Mouse (Mus musculus): Measurements from ENCODE around the gene Rnf19b.
A peak's percentile ranks its signal among the peaks of the same experiment; 100 is the strongest.

Rnf19b gene

GRCm38 (mm10) chr4:129034706-129035660, 23.1 kb upstream of the Rnf19b start:
- peak; percentile 85 for DNase-seq (ENCODE audit: inconsistent ontology term)

GRCm38 (mm10) chr4:129035851-129036445, 22.1 kb upstream of the Rnf19b start:
- peak; percentile 51 for DNase-seq (ENCODE audit: inconsistent ontology term)

GRCm38 (mm10) chr4:129047721-129048421, 10.2 kb upstream of the Rnf19b start:
- DNase-seq (ENCODE audit: inconsistent ontology term), result no peak

GRCm38 (mm10) chr4:129048501-129049305, 9.4 kb upstream of the Rnf19b start:
- peak; percentile 93 for DNase-seq (ENCODE audit: inconsistent ontology term)

GRCm38 (mm10) chr4:129049306-129050011, 8.6 kb upstream of the Rnf19b start:
- no peak for DNase-seq (ENCODE audit: inconsistent ontology term)

- no peak for DNase-seq (ENCODE audit: inconsistent ontology term)
Observed at GRCm38 (mm10) chr4:129050365-129050764, 7.7 kb upstream of the Rnf19b start.

- no peak for DNase-seq (ENCODE audit: inconsistent ontology term)
Observed at GRCm38 (mm10) chr4:129050901-129051417, 7.1 kb upstream of the Rnf19b start.

GRCm38 (mm10) chr4:129051461-129052183, 6.4 kb upstream of the Rnf19b start:
- DNase-seq (ENCODE audit: inconsistent ontology term), result no peak

GRCm38 (mm10) chr4:129054757-129055156, 3.3 kb upstream of the Rnf19b start:
- DNase-seq (ENCODE audit: inconsistent ontology term), result no peak

GRCm38 (mm10) chr4:129055562-129055961, 2.5 kb upstream of the Rnf19b start:
- no peak for DNase-seq (ENCODE audit: inconsistent ontology term)

- peak; percentile 98 for DNase-seq (ENCODE audit: inconsistent ontology term)
Observed at GRCm38 (mm10) chr4:129057533-129058206, 401 bp upstream of the Rnf19b start.

GRCm38 (mm10) chr4:129059125-129059551, 1.1 kb downstream of the Rnf19b start:
- DNase-seq (ENCODE audit: inconsistent ontology term), result peak; percentile 53

- no peak for DNase-seq (ENCODE audit: inconsistent ontology term)
Observed at GRCm38 (mm10) chr4:129059922-129060321, 1.9 kb downstream of the Rnf19b start.

- DNase-seq (ENCODE audit: inconsistent ontology term), result no peak
Observed at GRCm38 (mm10) chr4:129061486-129061885, 3.4 kb downstream of the Rnf19b start.

- no peak for DNase-seq (ENCODE audit: inconsistent ontology term)
Observed at GRCm38 (mm10) chr4:129062281-129063075, 4.4 kb downstream of the Rnf19b start.

GRCm38 (mm10) chr4:129065688-129066236, 7.7 kb downstream of the Rnf19b start:
- no peak for DNase-seq (ENCODE audit: inconsistent ontology term)

GRCm38 (mm10) chr4:129067638-129068415, 9.8 kb downstream of the Rnf19b start:
- DNase-seq (ENCODE audit: inconsistent ontology term), result no peak

Measured in Muller cell, postnatal 12 days (primary cell).